Mouse (Mus musculus) neural tube, embryonic 15.5 days (tissue): ENCODE results near the gene Strbp. TPM values are rescaled to one million over a fixed set of nuclear protein-coding genes. Genes with fewer than 3 reads are reported as not detected.

Experiments used
- ATAC-seq: fragments of 200-750 bp; cut with Nextera tagmentation; 2 replicates; pipeline ENCODE4 v1.8.0; 2017; ENCODE audit warnings: mild to moderate bottlenecking, moderate TSS enrichment, moderate library complexity; ENCODE audit not compliant: low FRiP score
- H3K27ac ChIP-seq: fragments of 300-500 bp; sonication (generic); replicated peaks from 2 replicates; pipeline ENCODE4 v1.5.1; 2015; ENCODE audit warnings: mild to moderate bottlenecking, inconsistent platforms
- H3K27me3 ChIP-seq: fragments of 300-500 bp; sonication (generic); replicated peaks from 2 replicates; pipeline ENCODE4 v1.6.1; 2015; ENCODE audit warnings: inconsistent platforms
- H3K36me3 ChIP-seq: fragments of 300-500 bp; sonication (generic); 2 replicates; pipeline ENCODE4 v1.6.1; 2015; ENCODE audit warnings: inconsistent platforms
- H3K4me1 ChIP-seq: fragments of 300-500 bp; sonication (generic); 2 replicates; pipeline ENCODE4 v1.6.1; 2015; ENCODE audit warnings: inconsistent platforms
- H3K4me2 ChIP-seq: fragments of 300-500 bp; sonication (generic); 2 replicates; pipeline ENCODE4 v1.6.1; 2015; ENCODE audit warnings: inconsistent platforms, mild to moderate bottlenecking, moderate library complexity
- H3K4me3 ChIP-seq: fragments of 300-500 bp; sonication (generic); replicated peaks from 2 replicates; pipeline ENCODE4 v1.5.1; 2015; ENCODE audit warnings: mild to moderate bottlenecking, inconsistent platforms
- H3K9ac ChIP-seq: fragments of 300-500 bp; sonication (generic); replicated peaks from 2 replicates; pipeline ENCODE4 v1.6.1; 2015; ENCODE audit warnings: mild to moderate bottlenecking, inconsistent platforms
- H3K9me3 ChIP-seq: fragments of 300-500 bp; sonication (generic); replicated peaks from 2 replicates; pipeline ENCODE4 v1.6.1; 2016; ENCODE audit warnings: inconsistent platforms
- WGBS: fragments of 180-500 bp; shearing (Covaris S2); methylation state at CpG from one replicate; pipeline ENCODE4 v1.1.7; 2015; ENCODE audit warnings: mixed read lengths; 5-methylcytosine and 5-hydroxymethylcytosine counted together
- polyA plus RNA-seq: library from polyadenylated mRNA; unstranded; fragments of >200 nt; fragmentation: Nextera tagmentation; extraction: Ambion mirVana; gene quantifications from 2 replicates; pipeline ENCODE4 v1.2.1, GENCODE M21; 2015

Gene Strbp
- polyA plus RNA-seq, result 87.0 and 98.3 TPM in 2 replicates

DNA sequence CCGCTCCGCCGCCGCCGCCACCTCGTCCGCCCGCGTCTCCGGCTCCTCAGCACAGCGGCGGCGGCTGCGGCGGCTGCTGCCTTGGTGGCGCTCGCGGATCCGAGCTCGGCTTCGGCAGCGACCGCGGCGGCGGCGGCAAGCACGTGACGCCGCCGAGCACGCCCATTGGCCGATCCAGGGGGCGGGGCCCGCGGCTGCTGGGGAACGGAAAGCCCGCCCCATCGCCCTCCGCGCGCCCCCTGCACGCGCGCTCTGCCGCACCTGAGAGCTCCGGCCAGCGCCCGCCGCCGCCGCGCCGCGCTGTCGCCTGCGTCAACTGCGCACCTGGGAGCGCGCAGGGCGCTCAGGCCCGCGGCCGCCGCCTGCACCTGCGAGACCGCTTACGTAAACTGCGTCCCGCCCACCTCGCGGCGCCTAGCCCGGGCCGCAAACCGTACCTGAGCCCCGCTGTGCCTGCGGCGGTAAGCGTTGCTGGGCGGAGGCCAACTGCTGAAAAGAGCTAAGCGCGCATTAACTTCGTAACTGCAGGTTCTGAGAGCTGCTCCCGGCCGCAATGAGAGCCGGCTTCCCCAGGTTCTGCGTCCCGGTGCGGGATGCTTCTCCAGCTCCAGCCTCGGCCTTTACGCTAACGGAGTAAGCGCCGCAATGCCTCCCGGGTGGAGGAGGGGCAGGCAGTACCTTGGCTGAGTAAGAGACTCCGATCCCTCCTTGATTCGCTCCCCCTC lies at the start of gene Strbp:
TSS of gene Strbp (minus strand) at position 630 of the 725 bp plus-strand sequence.
- no peaks in the 10 kb centered on the region for H3K36me3 ChIP-seq
- H3K27me3 ChIP-seq, result no peaks in the 10 kb centered on the region
- peak within 1 kb of the TSS; percentile 96 for H3K9ac ChIP-seq
- H3K4me1 ChIP-seq, result peaks cover 24% of the 10 kb centered on the region
- H3K4me3 ChIP-seq, result peak within 1 kb of the TSS; percentile 93
- no peaks in the 10 kb centered on the region for H3K9me3 ChIP-seq
- whole genome bisulfite sequencing, result under 1% methylated on average over 73 of the region's 98 CpGs
- peak within 1 kb of the TSS; percentile 99 for H3K27ac ChIP-seq
- peak within 1 kb of the TSS; percentile 76 for H3K4me2 ChIP-seq
- peak; percentile 92 for ATAC-seq

DNA sequence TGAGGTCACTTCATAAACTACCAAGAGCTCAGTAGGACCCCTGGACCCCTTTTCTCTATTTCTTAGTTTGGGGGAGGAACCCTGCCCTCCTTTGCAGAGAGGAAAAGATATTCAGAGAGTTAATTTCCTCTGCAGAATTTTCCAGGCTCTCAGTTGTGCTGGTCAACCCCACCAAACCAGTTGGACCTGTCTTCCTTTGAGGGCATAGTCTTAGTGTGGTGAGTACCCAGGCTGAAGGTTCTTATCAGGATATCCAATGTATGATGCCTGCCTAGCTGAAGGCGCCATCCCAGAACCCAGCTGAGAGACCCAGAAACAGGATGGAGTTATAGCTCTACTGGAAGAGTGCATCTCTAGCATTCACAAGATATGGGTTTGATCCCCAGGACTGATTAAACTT lies 47.5 kb upstream of the Strbp start:
- WGBS, result 97% methylated on average over 1 of the region's 1 CpGs

DNA sequence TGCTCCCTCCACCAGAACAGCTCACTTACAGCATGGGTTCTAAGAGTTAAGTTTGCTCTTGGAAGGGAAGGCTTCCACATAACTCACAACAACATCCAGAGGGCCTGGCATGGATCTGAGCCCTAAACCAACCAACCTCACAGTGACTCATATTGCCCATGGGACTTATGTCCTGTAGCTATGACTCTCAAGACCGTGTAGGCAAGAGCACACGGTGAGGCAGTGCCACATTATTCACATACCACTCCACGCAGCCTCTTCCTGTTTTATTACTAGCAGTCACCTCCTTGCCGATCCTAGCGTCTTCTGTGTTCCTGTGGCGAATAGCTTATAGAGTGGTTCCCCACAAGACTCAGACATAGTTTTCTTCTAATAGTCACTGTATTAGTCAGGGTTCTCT lies 45.7 kb upstream of the Strbp start:
- Histone ChIP-seq H3K9ac (no peak overlapping the region), H3K4me2 (no peak overlapping the region), H3K4me1 (peaks cover 17% of the 10 kb centered on the region), H3K9me3 (no peaks in the 10 kb centered on the region), H3K27me3 (no peaks in the 10 kb centered on the region), H3K36me3 (no peaks in the 10 kb centered on the region), H3K4me3 (no peak overlapping the region), H3K27ac (no peak overlapping the region)
- ATAC-seq, result no peak
- WGBS, result 65% methylated on average over 6 of the region's 6 CpGs

More for the DNA sequence above, 47.5 kb upstream of the Strbp start:
- Histone ChIP-seq H3K9me3 (no peaks in the 10 kb centered on the region), H3K9ac (no peak overlapping the region), H3K27ac (no peak overlapping the region), H3K4me2 (no peak overlapping the region), H3K4me3 (no peak overlapping the region), H3K4me1 (peaks cover 19% of the 10 kb centered on the region), H3K36me3 (no peaks in the 10 kb centered on the region), H3K27me3 (no peaks in the 10 kb centered on the region)
- no peak for ATAC-seq

DNA sequence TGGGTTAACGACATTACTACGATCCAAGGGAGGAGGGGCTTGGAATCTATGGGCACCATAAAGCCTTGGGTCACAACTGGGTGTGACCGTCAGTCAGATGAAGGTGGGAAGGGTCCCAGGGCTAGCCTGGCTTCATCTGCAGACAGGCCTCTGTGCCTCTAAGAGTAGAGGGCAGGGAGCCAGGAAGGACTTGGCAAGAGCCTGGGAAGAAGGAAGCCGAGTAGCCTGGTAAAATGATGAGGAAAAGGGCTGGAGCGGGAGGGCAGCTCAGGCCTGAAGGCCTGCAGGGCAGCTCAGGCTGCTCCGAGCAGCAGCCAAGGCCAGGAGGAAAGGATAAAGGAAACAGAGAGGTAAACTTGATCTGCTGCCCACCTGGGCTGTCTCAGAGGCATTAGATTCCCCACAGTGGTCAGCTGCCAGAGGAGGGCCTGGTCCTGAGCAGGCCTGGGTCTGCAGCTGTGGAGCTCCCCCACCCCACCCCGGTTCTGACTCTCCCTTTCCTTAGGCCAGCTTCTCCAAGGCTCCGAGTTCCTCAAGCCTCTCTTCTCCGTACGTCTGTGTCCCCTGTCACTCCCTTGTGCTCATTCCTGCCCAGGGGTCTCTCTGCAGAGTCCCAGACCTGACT lies 44.9 kb upstream of the Strbp start:
- H3K9ac ChIP-seq, result no peak overlapping the region
- no peaks in the 10 kb centered on the region for H3K36me3 ChIP-seq
- ATAC-seq, result 0 out of 2 replicates have a peak, but pooled peaks have one; percentile 38

DNA sequence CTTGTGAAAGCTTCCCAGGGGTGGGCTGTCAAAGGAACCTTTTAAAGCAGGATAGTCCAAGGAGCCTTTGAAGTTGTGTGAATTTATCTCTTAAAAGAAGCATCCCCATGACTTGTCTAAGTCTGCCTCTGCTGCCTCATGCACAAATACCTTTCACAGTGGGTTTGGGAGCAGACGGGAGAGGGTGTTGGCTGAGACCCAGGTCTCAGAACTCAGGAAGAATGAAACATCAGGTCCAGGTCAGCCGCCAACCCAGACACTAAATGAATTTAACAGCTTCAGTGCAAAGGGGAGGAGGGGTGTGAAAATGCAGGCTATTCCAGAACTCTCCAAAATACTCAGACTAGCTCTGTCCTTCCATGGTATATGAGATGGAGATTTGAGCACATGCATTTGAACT lies 44.2 kb upstream of the Strbp start:
- no peak for ATAC-seq
- Histone ChIP-seq H3K4me3 (no peak overlapping the region), H3K36me3 (no peaks in the 10 kb centered on the region), H3K27me3 (no peaks in the 10 kb centered on the region), H3K4me2 (no peak overlapping the region), H3K4me1 (peaks cover 17% of the 10 kb centered on the region), H3K9ac (no peak overlapping the region), H3K27ac (no peak overlapping the region), H3K9me3 (no peaks in the 10 kb centered on the region)
- 27% methylated on average over 2 of the region's 2 CpGs for WGBS

More for the DNA sequence above, 44.9 kb upstream of the Strbp start:
- H3K4me1 ChIP-seq, result peaks cover 17% of the 10 kb centered on the region
- 45% methylated on average over 10 of the region's 10 CpGs for WGBS
- H3K27ac ChIP-seq, result no peak overlapping the region; the same call in 1 of the 2 replicates
- H3K4me3 ChIP-seq, result no peak overlapping the region
- H3K4me2 ChIP-seq, result no peak overlapping the region
- H3K27me3 ChIP-seq, result no peaks in the 10 kb centered on the region
- H3K9me3 ChIP-seq, result no peaks in the 10 kb centered on the region

DNA sequence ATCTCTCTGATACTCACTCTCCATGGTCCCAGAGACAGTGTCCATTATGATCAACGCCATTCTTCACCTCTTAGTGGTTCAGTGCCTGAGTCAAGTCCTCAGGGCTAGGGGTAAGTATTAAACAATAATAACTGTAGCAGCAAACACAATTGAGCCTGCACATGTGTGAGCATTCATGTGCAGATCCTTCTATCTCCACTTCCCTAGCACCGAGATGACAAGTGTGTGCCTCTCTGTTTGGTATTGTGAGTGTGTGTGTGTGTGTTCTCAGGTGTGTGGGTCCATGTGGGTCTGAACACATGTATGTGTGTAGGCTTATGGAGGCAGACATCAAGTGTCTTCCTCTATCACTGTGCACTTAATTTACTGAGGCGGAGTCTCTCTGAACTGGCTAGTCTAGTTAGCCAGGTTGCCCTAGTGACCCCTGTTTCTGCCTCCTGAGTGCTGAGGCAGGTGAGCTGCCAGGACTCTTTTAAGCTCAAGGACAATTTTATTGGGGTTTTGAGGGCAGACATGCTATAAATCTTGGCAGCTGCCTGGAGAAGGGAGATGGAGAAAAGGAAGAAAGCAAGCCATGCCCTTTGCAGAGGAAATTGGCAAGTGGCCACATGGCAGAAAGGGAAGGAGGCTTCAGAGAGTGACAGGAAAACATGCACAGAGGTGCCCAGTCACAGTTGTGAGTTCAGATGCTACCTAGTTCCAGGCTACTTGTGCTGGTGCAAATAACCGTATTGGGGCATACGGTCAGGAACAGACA lies 42.8 kb upstream of the Strbp start:
- Histone ChIP-seq H3K4me1 (peaks cover 17% of the 10 kb centered on the region), H3K9ac (no peak overlapping the region), H3K27me3 (no peaks in the 10 kb centered on the region), H3K9me3 (no peaks in the 10 kb centered on the region), H3K27ac (no peak overlapping the region), H3K36me3 (no peaks in the 10 kb centered on the region), H3K4me2 (no peak overlapping the region), H3K4me3 (no peak overlapping the region)
- WGBS, result 89% methylated on average over 5 of the region's 5 CpGs
- ATAC-seq, result no peak

DNA sequence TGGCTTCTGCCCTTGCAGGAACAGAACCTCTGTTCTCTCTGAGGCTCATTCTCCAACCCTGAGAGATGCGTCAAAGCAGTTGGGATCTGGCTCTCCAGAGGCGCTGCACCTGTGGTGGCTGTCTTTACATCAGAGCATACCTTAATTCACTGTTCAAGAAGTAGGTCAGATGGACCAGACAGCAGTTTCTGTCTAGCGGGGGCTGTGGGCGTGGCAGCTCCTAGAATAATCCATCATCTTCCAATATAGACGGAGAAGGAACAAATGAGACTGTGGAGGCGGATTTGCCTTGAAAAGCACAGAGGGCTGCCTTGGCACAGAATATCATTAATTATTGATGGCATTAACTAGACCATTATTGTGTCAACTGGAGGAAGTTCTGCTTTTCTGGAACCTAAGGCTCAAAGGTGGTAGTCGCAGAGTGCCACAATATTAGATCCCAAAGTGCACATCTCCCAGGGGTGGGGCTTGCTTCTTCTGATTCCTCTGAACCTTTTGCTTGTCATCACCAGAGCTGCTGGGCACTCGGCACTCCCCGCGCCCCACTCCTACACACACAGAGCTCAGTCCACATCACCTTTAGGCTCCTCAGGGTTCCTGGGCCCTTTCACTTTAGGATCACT lies 41.2 kb upstream of the Strbp start:
- H3K9ac ChIP-seq, result no peak overlapping the region
- no peak overlapping the region for H3K27ac ChIP-seq
- peaks cover 17% of the 10 kb centered on the region for H3K4me1 ChIP-seq
- WGBS, result 89% methylated on average over 10 of the region's 10 CpGs
- no peaks in the 10 kb centered on the region for H3K9me3 ChIP-seq
- no peak for ATAC-seq
- H3K4me3 ChIP-seq, result no peak overlapping the region
- H3K36me3 ChIP-seq, result no peaks in the 10 kb centered on the region
- no peaks in the 10 kb centered on the region for H3K27me3 ChIP-seq
- H3K4me2 ChIP-seq, result no peak overlapping the region

DNA sequence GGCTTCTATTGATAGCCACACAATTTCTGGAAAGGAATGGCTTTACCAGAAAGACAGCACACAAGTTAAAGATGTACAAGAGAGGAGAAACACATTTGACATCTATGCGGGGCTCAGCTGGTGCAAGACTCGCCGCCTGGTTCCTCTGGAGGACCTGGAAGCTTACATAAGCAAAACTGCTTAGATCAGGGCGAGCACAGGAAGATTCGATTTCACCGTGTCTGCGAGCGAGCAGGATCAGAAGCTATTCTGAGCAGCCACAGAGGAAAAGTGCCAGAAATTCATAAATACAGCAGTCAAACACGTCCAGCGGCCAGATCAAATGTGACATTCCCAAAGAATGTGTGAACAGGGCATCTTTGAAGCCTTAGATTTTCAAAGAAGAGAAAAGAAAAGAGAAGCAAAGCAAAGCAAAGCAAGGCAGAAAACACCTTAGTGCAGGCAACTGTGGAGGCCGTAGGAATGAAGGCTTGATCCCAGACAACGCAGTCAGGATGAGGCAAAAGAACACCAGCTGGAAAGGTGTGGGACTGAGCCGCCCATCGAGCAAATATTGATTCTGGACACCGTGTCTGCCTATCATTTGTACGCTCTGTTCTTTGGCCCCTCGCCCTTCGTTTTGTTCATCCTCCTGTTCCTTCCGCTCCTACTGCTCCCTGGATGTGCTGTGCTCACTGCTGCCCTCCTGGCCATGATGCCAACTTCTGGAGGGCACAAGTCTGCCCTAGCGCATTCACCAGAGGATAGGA lies 38.3 kb upstream of the Strbp start:
- Histone ChIP-seq H3K27me3 (no peaks in the 10 kb centered on the region), H3K4me2 (no peak overlapping the region), H3K4me3 (no peak overlapping the region), H3K9ac (no peak overlapping the region), H3K36me3 (no peaks in the 10 kb centered on the region), H3K27ac (no peak overlapping the region), H3K9me3 (no peaks in the 10 kb centered on the region), H3K4me1 (no peaks in the 10 kb centered on the region)
- ATAC-seq, result no peak
- 75% methylated on average over 20 of the region's 20 CpGs for WGBS

DNA sequence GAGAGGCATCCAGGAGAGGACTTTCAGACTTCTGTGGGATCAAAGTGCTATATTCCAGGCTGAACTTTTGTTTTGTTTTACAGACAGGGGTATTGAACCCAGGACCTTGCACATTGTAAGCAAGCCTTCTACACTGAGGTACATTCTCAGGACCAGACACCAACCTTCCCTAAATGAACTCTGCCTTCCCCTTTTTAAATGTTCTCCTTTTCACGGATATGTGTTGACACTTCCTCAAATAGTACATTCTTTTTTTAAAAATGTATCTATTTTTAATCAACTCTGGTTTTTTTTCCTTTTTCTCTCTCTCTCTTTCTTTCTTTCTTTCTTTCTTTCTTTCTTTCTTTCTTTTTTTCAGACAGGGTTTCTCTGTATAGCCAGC lies 32.1 kb upstream of the Strbp start:
- no peak for ATAC-seq
- no peaks in the 10 kb centered on the region for H3K27me3 ChIP-seq
- H3K36me3 ChIP-seq, result no peaks in the 10 kb centered on the region
- peak overlapping the region; percentile 37; the same call in 1 of the 2 replicates for H3K4me2 ChIP-seq
- H3K27ac ChIP-seq, result no peak overlapping the region
- H3K9me3 ChIP-seq, result no peaks in the 10 kb centered on the region
- WGBS, result 74% methylated on average over 1 of the region's 1 CpGs
- no peak overlapping the region for H3K9ac ChIP-seq
- H3K4me1 ChIP-seq, result peaks cover 11% of the 10 kb centered on the region
- no peak overlapping the region for H3K4me3 ChIP-seq

DNA sequence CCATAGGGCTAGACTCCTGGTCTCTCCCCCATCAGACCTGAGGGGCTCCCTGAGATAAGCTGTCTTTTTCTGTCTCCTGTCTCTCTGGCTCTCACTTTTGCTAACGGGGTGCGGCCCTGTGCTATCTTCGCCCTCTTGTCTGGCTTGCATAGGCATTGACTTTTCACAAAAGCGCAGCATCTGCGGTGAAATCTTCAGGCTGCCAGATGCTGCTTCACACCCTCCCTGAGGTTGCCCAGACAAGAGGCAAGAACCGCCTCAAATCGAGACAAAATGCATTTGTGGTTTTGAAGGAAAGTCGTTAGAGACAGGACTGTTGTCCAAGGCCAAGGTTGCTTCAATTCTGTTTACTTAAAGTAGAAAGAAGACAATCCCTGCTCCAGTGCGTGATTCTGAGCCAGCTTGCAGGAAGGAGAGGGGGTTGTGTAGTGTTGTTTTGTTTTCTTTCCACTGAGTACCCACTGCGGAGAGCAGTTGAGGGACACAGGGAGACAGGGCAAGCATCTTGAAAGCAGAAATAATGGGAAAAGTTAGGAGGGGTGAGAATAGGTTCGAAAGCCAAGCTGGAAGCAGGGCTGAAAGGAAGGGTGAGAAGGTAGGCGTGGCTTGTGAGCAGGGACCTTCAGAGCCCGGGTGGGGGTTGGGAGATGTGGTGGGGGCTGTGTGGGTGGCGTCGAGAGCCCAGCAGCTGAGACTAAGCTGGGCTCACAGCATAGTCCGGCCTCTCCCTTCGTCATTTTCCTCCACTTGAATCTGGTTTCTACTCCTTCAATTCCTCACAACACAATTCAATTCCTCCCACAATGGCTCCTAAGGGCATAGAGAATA lies 31.5 kb upstream of the Strbp start:
- 0 out of 2 replicates have a peak, but pooled peaks have one; percentile 47 for ATAC-seq
- no peak overlapping the region for H3K4me3 ChIP-seq
- H3K9ac ChIP-seq, result no peak overlapping the region

More for the DNA sequence above, 31.5 kb upstream of the Strbp start:
- Histone ChIP-seq H3K27me3 (no peaks in the 10 kb centered on the region), H3K27ac (no peak overlapping the region), H3K36me3 (no peaks in the 10 kb centered on the region), H3K9me3 (no peaks in the 10 kb centered on the region), H3K4me2 (peak overlapping the region; percentile 37), H3K4me1 (peaks cover 11% of the 10 kb centered on the region)
- WGBS, result 15% methylated on average over 17 of the region's 17 CpGs
